Mouse (Mus musculus): ENCODE data around the gene S1pr4. TPM values are rescaled to one million over a fixed set of nuclear protein-coding genes. Genes with fewer than 3 reads are reported as not detected.

The S1pr4 gene
- total and polyA plus RNA-seq, 3 experiments: 0.81 to 3.1 (median 1.1) TPM

DNA sequence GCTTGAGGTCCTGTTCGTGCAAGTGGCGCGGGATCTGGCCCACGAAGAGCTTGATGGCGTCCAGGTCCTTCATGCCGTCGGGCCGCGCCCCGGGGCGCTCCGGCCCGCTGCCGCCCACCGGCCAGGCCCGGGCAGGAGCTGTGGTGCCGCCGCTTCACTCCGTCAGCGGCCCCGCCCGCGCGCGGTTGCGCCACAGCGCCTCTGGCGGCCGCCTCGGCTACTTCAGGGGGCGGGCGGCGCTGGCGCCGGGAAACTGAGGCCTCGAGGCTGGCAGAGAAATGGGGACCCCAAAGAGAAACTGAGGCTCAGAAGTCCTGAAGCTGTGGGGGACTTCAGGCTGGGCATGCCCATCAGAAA, 17.4 kb downstream of the S1pr4 start, which contains the start of gene Celf5:
Celf5 (minus strand) TSS at position 177 of the 357 bp plus-strand sequence.
- peak within 1 kb of the TSS; percentile 72 for H3K9ac ChIP-seq (ENCODE audit: low read depth, low read length)
- intact Hi-C loops (cut with DNase I): no loop called here
- no peak within 1 kb of the TSS for H3K27ac ChIP-seq
- under 1% methylated on average over 36 of the region's 36 CpGs for WGBS
- no peaks in the 10 kb centered on the region for H3K27me3 ChIP-seq (ENCODE audit: control insufficient read depth, insufficient read depth, low read length)
- no peaks in the 10 kb centered on the region for H3K36me3 ChIP-seq (ENCODE audit: control insufficient read depth, insufficient read depth, low read length)
- peak within 1 kb of the TSS; percentile 52 for H3K4me3 ChIP-seq
- H3K79me2 ChIP-seq (replicated peaks; ENCODE audit: control insufficient read depth, insufficient read depth, low read length): no peaks in the 10 kb centered on the region
- peak; percentile 67 to 84 for DNase-seq
- TF ChIP-seq CTCF (IDR thresholded peaks at IDR 0.05) (peak; percentile 84), EP300 (IDR thresholded peaks at IDR 0.05; ENCODE audit: insufficient read depth, low read depth, low read length) (no peak), POLR2A (IDR thresholded peaks at IDR 0.05; ENCODE audit: insufficient read depth, low read depth, low read length) (no peak)
- peaks cover 3% of the 10 kb centered on the region; the same call in 1 of the 2 replicates for H3K4me1 ChIP-seq (ENCODE audit: control insufficient read depth, insufficient read depth, low read length)

DNA sequence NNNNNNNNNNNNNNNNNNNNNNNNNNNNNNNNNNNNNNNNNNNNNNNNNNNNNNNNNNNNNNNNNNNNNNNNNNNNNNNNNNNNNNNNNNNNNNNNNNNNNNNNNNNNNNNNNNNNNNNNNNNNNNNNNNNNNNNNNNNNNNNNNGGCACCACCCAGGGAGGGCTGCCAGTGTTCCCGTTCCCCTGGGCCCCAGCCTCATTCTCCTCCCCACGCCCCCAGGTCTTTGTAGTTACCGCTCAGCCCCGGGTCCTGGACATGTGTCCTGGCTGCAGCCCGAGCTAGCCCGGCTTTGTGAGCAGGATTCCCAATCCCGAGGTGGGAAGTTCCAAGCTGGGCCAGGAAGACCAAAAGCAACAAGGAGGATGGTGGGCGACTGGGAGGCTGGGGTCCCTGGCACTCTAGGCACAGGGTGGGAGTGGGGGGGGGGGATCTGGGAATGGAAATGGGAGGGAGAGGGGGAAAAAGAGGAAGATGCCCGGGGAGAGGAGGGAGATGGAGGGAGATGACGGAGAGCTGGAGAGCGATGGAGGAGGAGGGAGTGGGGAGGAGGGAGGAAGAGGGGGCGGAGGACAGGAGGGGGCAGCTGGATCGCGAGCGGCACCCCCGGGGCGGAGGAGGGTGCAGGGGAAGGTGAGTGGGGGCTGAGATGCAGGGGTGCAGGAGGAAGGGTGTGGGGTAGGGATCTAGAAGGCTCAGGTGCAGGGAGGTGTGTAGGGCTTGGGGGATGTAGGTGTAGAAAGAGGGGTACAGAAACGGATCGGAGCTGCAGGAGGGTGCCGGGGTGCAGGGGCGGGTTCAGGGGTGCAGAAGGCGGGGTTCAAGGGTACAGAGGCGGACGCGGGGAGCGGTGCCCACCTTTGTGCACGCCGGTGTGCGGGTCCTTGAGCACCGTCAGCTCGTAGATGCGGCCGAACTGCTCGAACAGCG, 18.1 kb downstream of the S1pr4 start:
- Histone ChIP-seq H3K36me3 (ENCODE audit: control insufficient read depth, insufficient read depth, low read length) (no peaks in the 10 kb centered on the region), H3K4me1 (ENCODE audit: control insufficient read depth, insufficient read depth, low read length) (peaks cover 3% of the 10 kb centered on the region; the same call in 1 of the 2 replicates), H3K9ac (ENCODE audit: low read depth, low read length) (peak overlapping the region; percentile 72), H3K4me3 (peak overlapping the region; percentile 52), H3K79me2 (replicated peaks; ENCODE audit: control insufficient read depth, insufficient read depth, low read length) (no peaks in the 10 kb centered on the region), H3K27ac (no peak overlapping the region), H3K27me3 (ENCODE audit: control insufficient read depth, insufficient read depth, low read length) (peaks cover 3% of the 10 kb centered on the region; the same call in 1 of the 2 replicates)
- peak in 1 of 2 experiments; percentile 23 for DNase-seq
- TF ChIP-seq EP300 (IDR thresholded peaks at IDR 0.05; ENCODE audit: insufficient read depth, low read depth, low read length) (no peak), CTCF (IDR thresholded peaks at IDR 0.05) (no peak), POLR2A (IDR thresholded peaks at IDR 0.05; ENCODE audit: insufficient read depth, low read depth, low read length) (no peak)
- intact Hi-C loops (cut with DNase I): no loop called here
- 3% methylated on average over 34 of the region's 35 CpGs for WGBS

- WGBS: 73% methylated on average over 10 of the region's 10 CpGs
- DNase-seq: no peak
- Histone ChIP-seq H3K9ac (ENCODE audit: low read depth, low read length) (no peak overlapping the region), H3K4me1 (ENCODE audit: control insufficient read depth, insufficient read depth, low read length) (no peaks in the 10 kb centered on the region), H3K27me3 (ENCODE audit: control insufficient read depth, insufficient read depth, low read length) (peaks cover 7% of the 10 kb centered on the region), H3K27ac (no peak overlapping the region), H3K79me2 (replicated peaks; ENCODE audit: control insufficient read depth, insufficient read depth, low read length) (no peaks in the 10 kb centered on the region), H3K36me3 (ENCODE audit: control insufficient read depth, insufficient read depth, low read length) (no peaks in the 10 kb centered on the region), H3K4me3 (no peak overlapping the region)
- intact Hi-C loops (cut with DNase I): no loop called here
- TF ChIP-seq POLR2A (IDR thresholded peaks at IDR 0.05; ENCODE audit: insufficient read depth, low read depth, low read length): no peak
- no peak for TF ChIP-seq EP300 (IDR thresholded peaks at IDR 0.05; ENCODE audit: insufficient read depth, low read depth, low read length)
- TF ChIP-seq CTCF (IDR thresholded peaks at IDR 0.05): no peak
Measured at GRCm38 (mm10) chr10:81474461-81474860, 25.5 kb downstream of the S1pr4 start.

DNA sequence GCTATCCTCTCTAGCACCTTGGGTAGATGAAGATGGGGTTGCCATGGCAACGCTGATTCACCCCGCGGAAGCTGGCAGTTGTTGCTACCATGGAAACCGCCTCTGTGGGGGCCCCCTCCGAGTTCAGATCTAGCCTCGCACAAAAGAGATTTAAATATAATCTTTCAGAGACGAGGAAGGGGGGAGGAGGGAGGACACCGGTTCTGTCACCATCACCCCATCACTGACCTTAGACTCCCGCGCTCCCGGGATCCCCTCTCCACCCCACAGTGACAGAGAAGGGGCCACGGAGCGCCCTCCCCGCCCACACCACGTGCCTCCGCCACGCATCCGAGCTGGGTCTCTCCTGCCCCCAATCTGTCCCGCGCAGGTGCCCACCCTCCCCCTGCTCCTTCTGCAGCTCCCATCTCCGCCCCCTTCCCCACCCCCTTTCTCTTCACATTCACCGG, 26.9 kb downstream of the S1pr4 start:
- no peak overlapping the region for H3K4me3 ChIP-seq
- H3K27me3 ChIP-seq (ENCODE audit: control insufficient read depth, insufficient read depth, low read length): peaks cover 7% of the 10 kb centered on the region
- no peaks in the 10 kb centered on the region for H3K4me1 ChIP-seq (ENCODE audit: control insufficient read depth, insufficient read depth, low read length)
- no peaks in the 10 kb centered on the region for H3K36me3 ChIP-seq (ENCODE audit: control insufficient read depth, insufficient read depth, low read length)
- H3K27ac ChIP-seq: no peak overlapping the region
- WGBS: 3% methylated on average over 22 of the region's 22 CpGs
- H3K79me2 ChIP-seq (replicated peaks; ENCODE audit: control insufficient read depth, insufficient read depth, low read length): no peaks in the 10 kb centered on the region
- TF ChIP-seq POLR2A (IDR thresholded peaks at IDR 0.05; ENCODE audit: insufficient read depth, low read depth, low read length) (no peak), CTCF (IDR thresholded peaks at IDR 0.05) (no peak), EP300 (IDR thresholded peaks at IDR 0.05; ENCODE audit: insufficient read depth, low read depth, low read length) (no peak)
- H3K9ac ChIP-seq (ENCODE audit: low read depth, low read length): no peak overlapping the region
- no peak for DNase-seq
- intact Hi-C loops (cut with DNase I): no loop called here

DNA sequence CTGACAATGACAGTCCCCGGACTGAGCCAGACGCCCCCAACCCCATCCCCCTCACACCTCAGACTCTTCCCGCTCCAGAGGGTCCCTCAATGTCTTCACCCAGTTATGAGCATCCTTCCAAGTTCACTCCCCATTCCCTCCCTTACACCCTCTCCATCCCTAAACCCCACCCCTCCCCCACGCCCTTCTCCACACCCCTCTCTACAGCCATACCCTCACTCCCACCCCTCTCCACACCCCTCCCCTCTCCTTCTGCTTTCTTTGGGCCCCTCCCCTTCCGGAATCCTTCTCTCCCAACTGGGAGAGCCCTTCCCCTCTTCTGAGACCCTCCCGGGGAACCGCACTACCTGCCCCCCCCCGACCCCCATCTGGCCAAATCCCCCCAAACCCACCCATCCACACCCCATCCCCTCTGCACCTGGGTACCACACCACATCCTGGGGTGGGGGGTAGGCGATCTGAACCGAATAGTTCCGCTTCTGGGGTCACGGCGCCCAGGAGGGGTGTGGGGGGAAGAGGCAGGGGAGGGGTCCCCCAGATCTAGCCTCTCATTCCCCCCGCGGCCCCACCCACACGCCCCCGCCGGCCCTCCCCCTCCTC, 27.4 kb downstream of the S1pr4 start:
- H3K79me2 ChIP-seq (replicated peaks; ENCODE audit: control insufficient read depth, insufficient read depth, low read length): no peaks in the 10 kb centered on the region
- H3K27me3 ChIP-seq (ENCODE audit: control insufficient read depth, insufficient read depth, low read length): peaks cover 7% of the 10 kb centered on the region
- H3K36me3 ChIP-seq (ENCODE audit: control insufficient read depth, insufficient read depth, low read length): no peaks in the 10 kb centered on the region
- H3K4me1 ChIP-seq (ENCODE audit: control insufficient read depth, insufficient read depth, low read length): no peaks in the 10 kb centered on the region
- intact Hi-C loops (cut with DNase I): no loop called here
- H3K9ac ChIP-seq (ENCODE audit: low read depth, low read length): no peak overlapping the region
- TF ChIP-seq POLR2A (IDR thresholded peaks at IDR 0.05; ENCODE audit: insufficient read depth, low read depth, low read length) (no peak), EP300 (IDR thresholded peaks at IDR 0.05; ENCODE audit: insufficient read depth, low read depth, low read length) (no peak)
- 9% methylated on average over 18 of the region's 18 CpGs for WGBS
- no peak overlapping the region for H3K4me3 ChIP-seq
- no peak overlapping the region for H3K27ac ChIP-seq
- no peak for DNase-seq

DNA sequence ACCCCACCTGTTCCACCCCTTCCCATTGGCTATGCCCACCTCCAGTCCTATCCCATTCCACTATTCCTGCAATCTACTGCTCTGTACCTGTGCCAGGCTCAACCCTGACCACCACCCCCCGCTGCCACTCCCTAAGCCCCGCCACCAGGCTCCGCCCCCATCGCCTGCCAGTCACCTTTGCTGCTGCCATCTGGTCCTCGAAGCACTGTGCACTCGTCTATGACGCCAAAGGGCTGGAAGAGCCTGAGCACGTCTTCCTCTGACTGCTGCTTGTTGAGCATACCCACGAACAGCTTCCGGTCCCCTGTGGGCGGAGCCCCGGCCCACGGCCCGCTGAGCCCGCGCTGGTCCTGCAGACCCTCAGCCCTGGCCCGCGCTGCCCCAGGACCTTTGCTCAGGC, 29.5 kb downstream of the S1pr4 start:
- peaks cover 5% of the 10 kb centered on the region for H3K27me3 ChIP-seq (ENCODE audit: control insufficient read depth, insufficient read depth, low read length)
- no peak for DNase-seq
- no peaks in the 10 kb centered on the region for H3K36me3 ChIP-seq (ENCODE audit: control insufficient read depth, insufficient read depth, low read length)

More for the DNA sequence above, 29.5 kb downstream of the S1pr4 start:
- TF ChIP-seq CTCF (IDR thresholded peaks at IDR 0.05) (no peak), EP300 (IDR thresholded peaks at IDR 0.05; ENCODE audit: insufficient read depth, low read depth, low read length) (no peak), POLR2A (IDR thresholded peaks at IDR 0.05; ENCODE audit: insufficient read depth, low read depth, low read length) (no peak)
- no peaks in the 10 kb centered on the region for H3K79me2 ChIP-seq (replicated peaks; ENCODE audit: control insufficient read depth, insufficient read depth, low read length)
- no peak overlapping the region for H3K4me3 ChIP-seq
- no peak overlapping the region for H3K9ac ChIP-seq (ENCODE audit: low read depth, low read length)
- H3K4me1 ChIP-seq (ENCODE audit: control insufficient read depth, insufficient read depth, low read length): no peaks in the 10 kb centered on the region
- WGBS: 36% methylated on average over 18 of the region's 18 CpGs
- H3K27ac ChIP-seq: no peak overlapping the region
- intact Hi-C loops (cut with DNase I): no loop called here
